Comparison of ENCODE assay signal across 8 mouse cellular contexts in genomic region chr8:121850821-121851470, GRCm38 (mm10). TPM values are rescaled to one million over a fixed set of nuclear protein-coding genes. Genes with fewer than 3 reads are reported as not detected.
DNase-seq lines count a peak whose midpoint lies in the region; ATAC-seq and TF ChIP-seq lines count a peak whose summit lies in the region.

No protein-coding gene starts in this region.

- DNase-seq in CD4-positive, CD25-positive, alpha-beta regulatory T cell, adult 2 months (ENCODE audit: low read depth, low spot score) = peak; percentile 97
- peak; percentile 98 for DNase-seq in fibroblast of lung, adult 2 months (ENCODE audit: low read depth)
- peak; percentile 89 to 95 for DNase-seq in kidney, postnatal 25 days
- peak; percentile 89 to 94 (median 91) for DNase-seq in liver, embryonic 14.5 days (ENCODE audit: low read depth in 3 of 3, low spot score in 3 of 3)
- peak; percentile 98 for DNase-seq in neural tube, embryonic 11.5 days (ENCODE audit: low spot score)
- DNase-seq in stomach, postnatal 0 days (ENCODE audit: low spot score) = peak; percentile 98

- TF ChIP-seq EP300 in liver, embryonic 14.5 days (IDR thresholded peaks at IDR 0.05; ENCODE audit: low read depth) = peak; percentile 88
- TF ChIP-seq EP300 in stomach, postnatal 0 days (optimal IDR thresholded peaks at IDR 0.05) = no peak

- peak; percentile 100 for TF ChIP-seq CTCF in liver, embryonic 14.5 days (IDR thresholded peaks at IDR 0.05; ENCODE audit: low read depth)
- TF ChIP-seq CTCF in stomach, postnatal 0 days (IDR thresholded peaks at IDR 0.05; ENCODE audit: low read depth) = peak; percentile 100

- no peak overlapping the region; the same call in 1 of the 2 replicates for H3K9ac ChIP-seq in heart, embryonic 15.5 days
- H3K9ac ChIP-seq in liver, embryonic 14.5 days (replicated peaks) = peak overlapping the region; percentile 63
- H3K9ac ChIP-seq in neural tube, embryonic 11.5 days (ENCODE audit: low read length) = peak overlapping the region; percentile 23
- peak overlapping the region; percentile 53 for H3K9ac ChIP-seq in stomach, postnatal 0 days (ENCODE audit: low read length)

- peak overlapping the region; percentile 64 for H3K4me2 ChIP-seq in heart, embryonic 15.5 days
- H3K4me2 ChIP-seq in liver, embryonic 14.5 days (ENCODE audit: low read depth) = peak overlapping the region; percentile 54
- H3K4me2 ChIP-seq in neural tube, embryonic 11.5 days (ENCODE audit: low read depth) = peak overlapping the region; percentile 29
- H3K4me2 ChIP-seq in stomach, postnatal 0 days (replicated peaks; ENCODE audit: low read depth) = peak overlapping the region; percentile 50

- no peaks in the 10 kb centered on the region for H3K36me3 ChIP-seq in heart, embryonic 15.5 days
- no peaks in the 10 kb centered on the region for H3K36me3 ChIP-seq in liver, embryonic 14.5 days (replicated peaks; ENCODE audit: control insufficient read depth, insufficient read depth, low read depth)
- no peaks in the 10 kb centered on the region for H3K36me3 ChIP-seq in neural tube, embryonic 11.5 days (ENCODE audit: control insufficient read depth, insufficient read depth, low read length)
- no peaks in the 10 kb centered on the region for H3K36me3 ChIP-seq in stomach, postnatal 0 days (ENCODE audit: control insufficient read depth, insufficient read depth, low read length)

- ATAC-seq in heart, embryonic 15.5 days (replicated peaks; ENCODE audit: insufficient number of reproducible peaks, insufficient read depth, low FRiP score, low read depth) = peak; percentile 67
- ATAC-seq in liver, embryonic 14.5 days (ENCODE audit: insufficient read depth) = peak; percentile 85
- ATAC-seq in neural tube, embryonic 11.5 days (ENCODE audit: insufficient read depth, low FRiP score, low TSS enrichment) = peak; percentile 80
- ATAC-seq in stomach, postnatal 0 days (ENCODE audit: low FRiP score, low TSS enrichment) = peak; percentile 88

- no peaks in the 10 kb centered on the region for H3K4me1 ChIP-seq in brown adipose tissue, adult 24 weeks (ENCODE audit: control insufficient read depth, insufficient read depth, insufficient read length, low read length)
- peaks cover 30% of the 10 kb centered on the region for H3K4me1 ChIP-seq in heart, embryonic 15.5 days (replicated peaks)
- H3K4me1 ChIP-seq in liver, embryonic 14.5 days (replicated peaks; ENCODE audit: control insufficient read depth in 2 of 2, insufficient read depth in 2 of 2, low read length in 1 of 2) = peaks cover 19 to 24% of the 10 kb centered on the region in 2 experiments
- H3K4me1 ChIP-seq in neural tube, embryonic 11.5 days (ENCODE audit: control insufficient read depth, insufficient read depth, low read length) = peaks cover 6% of the 10 kb centered on the region; the same call in 1 of the 2 replicates
- H3K4me1 ChIP-seq in stomach, postnatal 0 days (replicated peaks; ENCODE audit: control insufficient read depth, insufficient read depth) = no peaks in the 10 kb centered on the region

- H3K27ac ChIP-seq in brown adipose tissue, adult 24 weeks (replicated peaks; ENCODE audit: low read depth, low read length) = no peak overlapping the region
- no peak overlapping the region for H3K27ac ChIP-seq in heart, embryonic 15.5 days
- peak overlapping the region; percentile 58 for H3K27ac ChIP-seq in liver, embryonic 14.5 days
- no peak overlapping the region for H3K27ac ChIP-seq in neural tube, embryonic 11.5 days (ENCODE audit: low read depth, low read length)
- no peak overlapping the region for H3K27ac ChIP-seq in stomach, postnatal 0 days (replicated peaks)

- no peaks in the 10 kb centered on the region for H3K9me3 ChIP-seq in heart, embryonic 15.5 days (replicated peaks)
- no peaks in the 10 kb centered on the region for H3K9me3 ChIP-seq in liver, embryonic 14.5 days (ENCODE audit: control insufficient read depth, low read length)
- no peaks in the 10 kb centered on the region for H3K9me3 ChIP-seq in neural tube, embryonic 11.5 days (ENCODE audit: control insufficient read depth, low read length)
- no peaks in the 10 kb centered on the region for H3K9me3 ChIP-seq in stomach, postnatal 0 days (ENCODE audit: control insufficient read depth, low read length)

- peaks cover 4% of the 10 kb centered on the region; the same call in 1 of the 2 replicates for H3K27me3 ChIP-seq in heart, embryonic 15.5 days
- H3K27me3 ChIP-seq in liver, embryonic 14.5 days (ENCODE audit: control insufficient read depth, insufficient read depth, low read length) = no peaks in the 10 kb centered on the region
- H3K27me3 ChIP-seq in neural tube, embryonic 11.5 days (ENCODE audit: control insufficient read depth, insufficient read depth, low read length) = no peaks in the 10 kb centered on the region
- no peaks in the 10 kb centered on the region for H3K27me3 ChIP-seq in stomach, postnatal 0 days (ENCODE audit: control insufficient read depth, insufficient read depth, low read length)

- H3K4me3 ChIP-seq in brown adipose tissue, adult 24 weeks (ENCODE audit: insufficient read depth, low read depth, low read length) = 0 out of 2 replicates have a peak overlapping the region, but pooled peaks have one; percentile 27
- H3K4me3 ChIP-seq in heart, embryonic 15.5 days = peak overlapping the region; percentile 33
- H3K4me3 ChIP-seq in liver, embryonic 14.5 days (ENCODE audit: insufficient read depth in 1 of 2, low read depth in 2 of 2, low read length in 2 of 2) = peak overlapping the region; percentile 9 to 15; a peak in 3 of 4 replicates
- 0 out of 2 replicates have a peak overlapping the region, but pooled peaks have one; percentile 4 for H3K4me3 ChIP-seq in neural tube, embryonic 11.5 days (ENCODE audit: low read depth, low read length)
- 0 out of 2 replicates have a peak overlapping the region, but pooled peaks have one; percentile 12 for H3K4me3 ChIP-seq in stomach, postnatal 0 days (ENCODE audit: low read depth, low read length)

- 6% methylated on average over 24 of the region's 24 CpGs for WGBS in heart, embryonic 15.5 days
- WGBS in liver, embryonic 14.5 days (ENCODE audit: insufficient replicate concordance) = 3% methylated on average over 24 of the region's 24 CpGs
- WGBS in neural tube, embryonic 11.5 days = 7% methylated on average over 24 of the region's 24 CpGs
- 5% methylated on average over 24 of the region's 24 CpGs for WGBS in stomach, postnatal 0 days

RNA-seq across cellular contexts. Expression of gene Klhdc4, which starts 21.6 kb away (rescaled TPM):
- polyA plus RNA-seq in brown adipose tissue, adult 24 weeks (2012; ENCODE audit: insufficient read depth, insufficient read length, missing spikeins) = 10.5 and 11.4 TPM in 2 replicates
- 18.7 and 27.6 TPM in 2 replicates for polyA plus RNA-seq in heart, embryonic 15.5 days (2015; fragmentation: Nextera tagmentation; extraction: Ambion mirVana)
- polyA plus RNA-seq in liver, embryonic 14.5 days (2012; rRNA removed) = 9.7 and 17.0 TPM in 2 replicates
- polyA plus RNA-seq in liver, embryonic 14.5 days (2014; fragmentation: Nextera tagmentation; extraction: Ambion mirVana) = 15.6 and 18.2 TPM in 2 replicates
- 57.8 and 59.3 TPM in 2 replicates for polyA plus RNA-seq in neural tube, embryonic 11.5 days (2014; fragmentation: Nextera tagmentation; extraction: Ambion mirVana)
- polyA plus RNA-seq in stomach, postnatal 0 days (2015; fragmentation: Nextera tagmentation; extraction: Ambion mirVana) = 13.7 and 14.7 TPM in 2 replicates

RNA-seq across cellular contexts. Expression of gene Slc7a5, which starts 56.5 kb away (rescaled TPM):
- 0.67 TPM in 1 of 2 replicates, not detected in the other for polyA plus RNA-seq in brown adipose tissue, adult 24 weeks (2012; ENCODE audit: insufficient read depth, insufficient read length, missing spikeins)
- 12.0 and 17.4 TPM in 2 replicates for polyA plus RNA-seq in heart, embryonic 15.5 days (2015; fragmentation: Nextera tagmentation; extraction: Ambion mirVana)
- polyA plus RNA-seq in liver, embryonic 14.5 days (2012; rRNA removed) = 40.0 and 40.9 TPM in 2 replicates
- 36.7 and 40.7 TPM in 2 replicates for polyA plus RNA-seq in liver, embryonic 14.5 days (2014; fragmentation: Nextera tagmentation; extraction: Ambion mirVana)
- 37.3 and 38.1 TPM in 2 replicates for polyA plus RNA-seq in neural tube, embryonic 11.5 days (2014; fragmentation: Nextera tagmentation; extraction: Ambion mirVana)
- 8.9 and 9.3 TPM in 2 replicates for polyA plus RNA-seq in stomach, postnatal 0 days (2015; fragmentation: Nextera tagmentation; extraction: Ambion mirVana)
